Mouse (Mus musculus) fat pad, adult 2 months (tissue): ENCODE measurements around the gene Stom.

Source experiments
- DNase-seq: peaks from one replicate; pipeline ENCODE4 v3.0.0-alpha.2; 2011; ENCODE audit warnings: low read depth, low spot score; ENCODE audit errors: extremely low read depth

The Stom gene

GRCm38 (mm10) chr2:35278371-35279210 lies 58.2 kb downstream of the Stom start:
- DNase-seq, result no peak

- no peak for DNase-seq
Observed at GRCm38 (mm10) chr2:35277686-35278085, 59.1 kb downstream of the Stom start.

- DNase-seq, result no peak
Observed at GRCm38 (mm10) chr2:35273536-35273935, 63.2 kb downstream of the Stom start.

- no peak for DNase-seq
Observed at GRCm38 (mm10) chr2:35272881-35273280, 63.9 kb downstream of the Stom start.

- DNase-seq, result peak; percentile 94
Observed at GRCm38 (mm10) chr2:35271817-35272216, 65.0 kb downstream of the Stom start.

- DNase-seq, result no peak
Observed at GRCm38 (mm10) chr2:35270531-35270984, 66.2 kb downstream of the Stom start.

- DNase-seq, result no peak
Observed at GRCm38 (mm10) chr2:35269716-35270260, 67.0 kb downstream of the Stom start.

GRCm38 (mm10) chr2:35269136-35269535 lies 67.6 kb downstream of the Stom start:
- DNase-seq, result no peak

GRCm38 (mm10) chr2:35267876-35268566 lies 68.8 kb downstream of the Stom start:
- DNase-seq, result no peak

- no peak for DNase-seq
Observed at GRCm38 (mm10) chr2:35267156-35267875, 69.5 kb downstream of the Stom start.

GRCm38 (mm10) chr2:35266251-35266905 lies 70.4 kb downstream of the Stom start:
- no peak for DNase-seq

GRCm38 (mm10) chr2:35265775-35266174 lies 71.0 kb downstream of the Stom start:
- DNase-seq, result no peak

GRCm38 (mm10) chr2:35265296-35265695 lies 71.5 kb downstream of the Stom start:
- no peak for DNase-seq

- no peak for DNase-seq
Observed at GRCm38 (mm10) chr2:35264095-35264494, 72.7 kb downstream of the Stom start.
